Mouse (Mus musculus) ES-Bruce4 (cell line): Measurements from ENCODE around the gene Naif1.

Experiments used
- CTCF ChIP-seq: IDR thresholded peaks from one replicate; pipeline ENCODE4 v1.8.1; 2011; ENCODE audit warnings: low read depth, low read length
- POLR2A ChIP-seq: IDR thresholded peaks from one replicate; pipeline ENCODE4 v1.8.1; 2011; ENCODE audit warnings: low read length; ENCODE audit not compliant: insufficient read depth

- TF ChIP-seq CTCF (no peak), POLR2A (no peak)
Observed at GRCm38 (mm10) chr2:32420647-32421046, 29.6 kb upstream of the Naif1 start.
